Mouse (Mus musculus): ENCODE data around the gene Slc17a5. TPM values are rescaled to one million over a fixed set of nuclear protein-coding genes. Genes with fewer than 3 reads are reported as not detected.
A peak's percentile ranks its signal among the peaks of the same experiment; 100 is the strongest.
"Not testable (repeated sequence)": the region's sequence is repeated elsewhere in the genome, so short reads cannot be mapped to it uniquely, and the experiment has no call there.

The Slc17a5 gene
- total RNA-seq, 2 experiments from 2014 or later: 11.8 to 13.3 TPM

DNA sequence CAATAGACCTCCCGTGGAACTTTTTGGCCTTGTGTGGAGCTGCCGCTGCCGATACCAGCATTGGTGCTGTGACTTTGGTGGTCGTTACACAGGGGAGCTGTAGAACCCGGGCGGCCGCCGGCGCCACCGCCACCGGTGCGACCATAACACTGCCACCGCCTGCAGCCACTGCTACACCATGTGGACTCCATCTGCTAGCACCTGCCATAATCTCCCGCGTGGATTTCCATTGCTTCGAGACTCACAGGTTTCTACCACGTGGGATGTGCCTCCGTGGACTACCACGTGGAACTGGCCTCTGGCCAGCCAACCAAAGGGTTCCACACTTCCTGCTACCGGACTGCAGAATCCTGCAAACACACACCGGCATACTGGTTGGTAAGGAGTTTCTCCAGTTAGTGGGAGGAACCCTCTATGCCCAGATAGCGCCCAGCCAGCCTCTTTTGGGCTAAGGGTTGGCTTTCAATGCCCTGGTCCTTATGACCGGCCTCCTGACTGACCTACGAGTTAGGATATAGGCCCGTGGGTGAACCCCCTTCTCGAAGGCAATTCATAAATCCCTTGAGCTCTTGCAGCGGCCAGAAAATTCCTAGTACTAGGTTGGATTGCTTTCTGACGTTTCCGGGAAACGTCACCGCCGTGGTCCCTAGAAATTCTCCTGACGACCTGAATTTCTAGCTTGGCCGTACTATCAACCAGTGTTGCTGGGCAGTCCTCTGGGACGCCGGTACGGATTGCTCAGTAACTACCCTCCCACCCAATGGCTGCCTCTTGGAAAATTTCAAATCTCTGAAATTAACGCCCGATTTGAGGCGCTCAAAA is 66.8 kb downstream of the Slc17a5 start:
- intact Hi-C loops (cut with DNase I): loop anchor here (2.0 kb wide), 1 partner anchor 40 kb away; no protein-coding TSS in a partner anchor

GRCm38 (mm10) chr9:78520127-78520779 is 67.6 kb downstream of the Slc17a5 start:
- peak; percentile 63 for DNase-seq
- intact Hi-C loops (cut with DNase I): loop anchor here (2.0 kb wide), 1 partner anchor 39 kb away; no protein-coding TSS in a partner anchor

More for the DNA sequence above, 66.8 kb downstream of the Slc17a5 start:
- DNase-seq: peak; percentile 79

DNA sequence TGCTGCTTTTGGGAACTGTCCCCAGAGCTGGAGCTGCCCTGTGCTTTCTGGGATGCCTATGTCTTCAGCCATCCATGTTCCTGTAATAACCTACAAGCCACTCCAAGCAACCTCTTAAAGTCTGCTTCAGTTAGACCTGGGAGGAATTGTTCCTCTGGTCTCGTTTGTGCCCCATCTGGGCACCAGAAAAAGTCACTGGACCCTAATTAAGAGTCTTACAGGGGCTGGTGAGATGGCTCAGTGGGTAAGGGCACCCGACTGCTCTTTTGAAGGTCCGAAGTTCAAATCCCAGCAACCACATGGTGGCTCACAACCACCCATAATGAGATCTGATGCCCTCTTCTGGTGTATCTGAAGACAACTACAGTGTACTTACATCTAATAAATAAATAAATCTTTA is 70.6 kb downstream of the Slc17a5 start:
- intact Hi-C loops (cut with DNase I); DNase-seq: not testable (repeated sequence)

DNA sequence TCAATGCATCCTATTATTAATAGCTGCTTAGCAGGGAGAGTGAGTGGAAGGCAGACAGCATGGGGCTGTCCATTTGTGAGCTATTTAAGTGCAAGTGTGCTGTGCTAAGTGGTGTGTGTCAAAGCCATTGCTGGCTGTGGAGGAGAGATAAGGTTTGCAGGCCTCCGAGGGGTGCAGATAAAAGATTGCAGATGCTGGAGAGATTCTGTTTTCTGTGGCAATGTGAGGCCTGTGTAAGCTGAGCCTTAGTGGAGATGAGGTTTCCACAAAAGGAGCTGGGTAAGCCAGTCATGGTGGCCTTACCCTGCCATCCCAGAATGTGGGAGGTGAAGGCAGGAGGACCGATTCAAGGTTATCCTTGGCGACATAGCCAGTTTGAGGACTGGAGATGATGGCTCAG is 71.7 kb downstream of the Slc17a5 start:
- intact Hi-C loops (cut with DNase I): no loop called here
- DNase-seq: no peak

DNA sequence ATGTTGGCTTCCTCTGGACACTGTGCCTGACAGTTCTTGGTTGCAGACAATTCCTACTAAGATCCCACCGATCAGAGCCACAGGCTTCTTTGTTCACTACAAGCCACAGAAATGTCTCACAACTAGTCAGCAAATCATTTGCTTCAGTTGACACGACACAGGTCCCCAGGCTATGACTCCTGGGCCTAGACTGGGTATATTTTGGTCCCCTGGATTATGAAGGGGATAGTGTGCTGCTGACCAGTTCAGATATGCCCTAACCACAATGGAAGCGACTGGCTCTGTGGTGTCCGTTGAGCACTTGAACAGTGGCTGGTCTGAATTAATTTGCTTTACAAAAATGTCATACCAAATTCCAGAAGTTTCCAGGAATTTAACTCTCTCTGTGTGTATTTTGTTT is 73.2 kb downstream of the Slc17a5 start:
- intact Hi-C loops (cut with DNase I): no loop called here
- no peak for DNase-seq

DNA sequence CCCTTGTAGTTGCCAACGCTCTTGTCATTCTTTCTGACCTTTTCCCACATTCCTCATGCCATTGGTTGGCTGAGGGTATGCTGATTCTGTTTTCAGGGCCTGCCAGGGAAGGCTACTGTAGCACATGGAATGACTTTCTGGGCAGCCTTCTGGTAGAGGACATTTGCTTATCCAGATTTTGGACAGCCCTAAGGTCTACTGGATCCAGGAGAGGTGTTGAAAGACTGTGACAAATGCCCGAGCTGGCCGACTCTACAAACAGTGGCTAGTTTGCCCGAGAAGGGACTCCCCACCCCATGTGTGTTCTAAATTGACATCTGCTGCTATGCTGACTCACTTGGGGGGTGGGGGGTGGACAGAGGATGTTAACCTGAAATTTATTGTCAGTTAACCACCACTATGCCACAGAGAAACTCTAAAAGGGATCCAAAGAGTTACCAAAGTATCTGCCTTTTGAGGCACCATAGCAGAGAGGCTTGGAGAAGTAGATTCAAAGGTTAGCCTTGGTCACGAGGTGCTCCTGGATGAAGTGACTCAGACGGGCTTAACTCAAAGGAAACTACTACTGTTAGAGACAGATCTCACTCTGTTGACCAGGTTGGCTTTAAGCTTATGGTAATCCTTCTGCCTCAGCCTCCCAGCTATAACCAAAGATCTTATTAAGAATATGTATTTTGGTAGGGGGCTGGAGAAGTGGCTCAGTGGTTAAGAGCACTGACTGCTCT is 73.9 kb downstream of the Slc17a5 start:
- intact Hi-C loops (cut with DNase I): no loop called here
- DNase-seq: no peak

DNA sequence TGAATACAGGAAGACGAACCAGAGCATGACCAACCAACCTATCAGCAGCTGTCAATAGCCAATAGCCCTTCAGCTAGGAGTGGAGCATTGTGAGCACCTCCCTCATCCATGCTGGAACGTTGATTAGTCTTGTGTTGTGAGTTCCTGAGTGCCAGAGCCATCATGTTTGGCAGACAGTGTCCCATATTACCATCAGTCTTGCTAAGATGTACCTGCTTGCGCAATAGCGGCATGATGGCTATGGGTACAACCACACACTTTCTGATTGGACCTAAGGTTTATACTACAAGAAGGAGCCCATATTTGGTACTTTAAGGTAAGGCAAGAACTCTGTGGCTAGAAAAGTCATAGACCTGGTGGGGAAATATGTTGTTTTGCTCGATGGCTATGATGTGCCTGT is 76.1 kb downstream of the Slc17a5 start:
- intact Hi-C loops (cut with DNase I): no loop called here
- no peak for DNase-seq

DNA sequence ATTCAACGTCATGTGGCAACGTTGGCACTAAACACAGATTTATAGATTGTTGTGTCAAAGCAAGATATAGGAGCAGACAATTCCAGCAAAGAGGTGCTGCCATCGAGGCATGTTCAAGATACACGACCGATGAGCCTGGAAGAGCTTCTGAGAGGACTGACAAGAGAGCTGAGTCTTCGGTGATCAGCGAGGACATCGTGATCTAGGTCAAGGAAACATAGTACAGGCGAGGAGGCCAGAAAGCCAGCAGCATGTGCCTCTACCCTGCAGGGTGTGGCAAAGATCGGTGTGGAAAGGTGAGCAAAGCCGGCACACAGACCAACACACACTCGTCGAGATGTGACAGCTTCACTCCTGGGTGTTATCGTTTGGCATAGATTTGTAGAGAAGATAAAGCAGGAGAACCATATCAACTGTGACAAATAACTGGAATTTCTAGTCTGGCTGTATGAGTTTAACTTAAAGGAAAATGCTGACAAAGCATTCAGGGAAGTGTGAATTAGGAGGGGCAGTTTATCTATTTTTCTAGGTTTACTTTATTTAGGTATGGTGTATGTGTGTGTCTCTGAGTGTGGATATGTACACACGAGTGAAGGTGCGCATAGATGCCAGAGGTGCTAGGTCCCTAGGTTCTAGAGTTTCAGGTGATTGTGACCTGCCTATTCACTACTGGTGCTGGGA is 79.6 kb downstream of the Slc17a5 start:
- intact Hi-C loops (cut with DNase I): no loop called here
- no peak for DNase-seq

DNA sequence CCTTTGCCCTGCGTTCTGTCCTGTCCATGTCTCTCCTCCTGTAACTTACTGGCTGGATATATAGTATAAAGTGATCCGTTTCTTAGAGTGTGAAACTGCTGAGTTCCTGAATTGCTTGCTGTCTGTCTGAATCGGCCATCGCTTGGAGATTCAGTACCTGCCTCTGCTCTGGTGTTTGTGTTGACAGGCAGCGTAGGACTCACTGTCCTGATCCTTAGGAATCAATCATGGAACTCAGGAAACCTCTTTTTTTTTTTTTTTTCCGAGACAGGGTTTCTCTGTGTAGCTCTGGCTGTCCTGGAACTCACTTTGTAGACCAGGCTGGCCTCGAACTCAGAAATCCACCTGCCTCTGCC is 81.1 kb downstream of the Slc17a5 start:
- intact Hi-C loops (cut with DNase I): no loop called here

GRCm38 (mm10) chr9:78506002-78506721 is 81.7 kb downstream of the Slc17a5 start:
- intact Hi-C loops (cut with DNase I): no loop called here
- no peak for DNase-seq

More for the DNA sequence above, 81.1 kb downstream of the Slc17a5 start:
- no peak for DNase-seq

DNA sequence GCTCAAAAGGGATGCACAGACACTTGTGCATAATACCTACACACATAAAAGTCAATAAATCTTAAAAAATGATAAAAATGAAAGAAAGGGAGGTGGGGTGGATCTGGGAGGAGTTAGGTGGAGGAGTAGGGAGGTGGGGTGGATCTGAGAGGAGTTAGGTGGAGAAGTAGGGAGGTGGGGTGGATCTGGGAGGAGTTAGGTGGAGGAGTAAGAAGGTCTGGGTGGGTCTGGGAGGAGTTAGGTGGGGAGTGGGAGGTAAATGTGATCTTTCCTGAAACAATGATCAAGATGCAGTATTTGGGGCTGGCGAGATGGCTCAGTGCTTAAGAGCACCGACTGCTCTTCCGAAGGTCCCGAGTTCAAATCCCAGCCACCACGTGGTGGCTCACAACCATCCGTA is 82.6 kb downstream of the Slc17a5 start:
- intact Hi-C loops (cut with DNase I): no loop called here
- no peak for DNase-seq

DNA sequence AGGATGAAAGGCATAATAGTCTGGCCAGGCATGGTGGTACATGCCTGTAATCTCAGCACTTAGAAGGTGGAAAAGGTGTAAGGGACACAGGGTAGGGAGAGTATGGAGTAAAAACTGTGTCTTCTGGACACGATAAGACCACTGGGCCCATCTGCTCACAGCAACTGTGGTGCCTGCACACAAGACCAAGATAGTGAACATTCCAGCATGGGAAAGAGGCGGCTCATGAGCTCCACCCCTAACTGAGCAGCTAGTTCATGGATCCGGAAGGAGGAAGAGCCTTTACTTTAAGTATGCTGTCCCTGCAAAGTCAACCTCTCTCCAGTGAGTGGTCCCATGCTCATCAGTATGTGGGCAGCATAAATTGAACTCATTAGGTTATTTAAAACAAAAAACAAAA is 83.2 kb downstream of the Slc17a5 start:
- DNase-seq: no peak
- intact Hi-C loops (cut with DNase I): no loop called here

- intact Hi-C loops (cut with DNase I): no loop called here
- no peak for DNase-seq
These were observed 83.7 kb downstream of the Slc17a5 start for GRCm38 (mm10) chr9:78504133-78504532.

GRCm38 (mm10) chr9:78503223-78504079 is 84.4 kb downstream of the Slc17a5 start:
- intact Hi-C loops (cut with DNase I): no loop called here
- no peak for DNase-seq

DNA sequence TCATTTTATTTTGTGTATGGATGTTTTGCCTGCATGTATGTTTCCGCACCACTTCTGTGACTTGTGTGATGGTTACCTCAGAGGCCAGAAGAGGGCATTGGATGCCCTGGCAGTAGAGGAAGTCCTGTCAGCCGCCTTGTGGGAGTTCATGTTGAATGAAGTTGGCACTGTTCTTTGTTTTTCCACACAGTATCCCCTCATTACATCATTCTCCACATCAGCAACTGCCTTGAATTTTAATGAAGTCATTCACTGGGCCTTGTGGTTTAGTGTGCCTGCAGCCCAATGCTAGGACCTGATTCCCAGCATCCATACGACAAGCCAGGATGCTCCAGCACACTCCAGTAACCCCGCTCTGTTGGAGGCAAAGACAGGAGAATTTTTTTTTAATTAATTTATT is 86.6 kb downstream of the Slc17a5 start:
- no peak for DNase-seq
- intact Hi-C loops (cut with DNase I): no loop called here

- DNase-seq: no peak
These were observed 87.5 kb downstream of the Slc17a5 start for GRCm38 (mm10) chr9:78500386-78500785.

GRCm38 (mm10) chr9:78493171-78493570 is 94.7 kb downstream of the Slc17a5 start:
- no peak for DNase-seq
- intact Hi-C loops (cut with DNase I): no loop called here

More at GRCm38 (mm10) chr9:78500386-78500785, 87.5 kb downstream of the Slc17a5 start:
- intact Hi-C loops (cut with DNase I): no loop called here

DNA sequence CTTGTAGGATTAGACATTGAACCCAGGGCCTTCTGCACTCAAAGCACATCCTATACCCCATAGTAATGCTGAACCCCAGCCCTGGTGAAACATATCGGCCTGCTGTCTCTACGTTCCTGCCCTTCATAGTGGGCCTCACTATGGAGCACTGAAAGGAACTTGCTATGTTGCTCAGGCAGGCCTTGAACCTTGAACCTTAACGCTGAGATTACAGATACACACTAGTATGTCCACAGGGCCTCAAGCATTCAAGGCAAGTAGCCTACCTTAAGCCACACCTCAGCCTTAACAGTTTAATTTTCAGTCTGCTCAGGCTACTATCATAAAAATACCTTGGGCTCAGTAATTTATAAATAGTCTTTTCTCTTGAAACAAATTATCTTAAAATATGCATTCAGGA is 95.6 kb downstream of the Slc17a5 start:
- DNase-seq: no peak
- intact Hi-C loops (cut with DNase I): no loop called here

GRCm38 (mm10) chr9:78491169-78491568 is 96.7 kb downstream of the Slc17a5 start:
- no peak for DNase-seq
- intact Hi-C loops (cut with DNase I): no loop called here
